23 mouse cellular contexts compared by ENCODE assay signal in genomic region chr4:47427606-47428005, GRCm38 (mm10). TPM values are rescaled to one million over a fixed set of nuclear protein-coding genes. Genes with fewer than 3 reads are reported as not detected.
DNase-seq lines count a peak whose midpoint lies in the region; ATAC-seq and TF ChIP-seq lines count a peak whose summit lies in the region.
"Had no signal": no experiment of that assay in that cellular context is flagged by ENCODE, and none has a peak within 500 bp of the region (broad histone marks: within the 10 kb centered on the region; RNA-seq: fewer than 3 reads in every experiment).

No protein-coding gene starts in this region.

- DNase-seq in heart, adult 11 months = peak; percentile 74
- no peak for DNase-seq in heart, adult 2 months
- no peak for DNase-seq in liver, postnatal 0 days
- no peak for DNase-seq in liver
- DNase-seq in stomach, postnatal 0 days (ENCODE audit: low spot score) = no peak
- DNase-seq: adrenal gland, adult 2 months; adrenal gland, postnatal 10 days; adrenal gland, postnatal 25 days; B cell, adult 2 months; cerebellum, adult 11 months; cerebellum, adult 18-20 months; cerebellum, adult 8-10 months; cerebellum, adult 9-11 months; cerebellum, postnatal 14 days; cerebellum, postnatal 36 days; embryo, embryonic 11 days had no signal

- H3K4me3 ChIP-seq in heart, adult 2 months = no peak overlapping the region
- H3K4me3 ChIP-seq in liver, postnatal 0 days (ENCODE audit: low read depth, low read length) = no peak overlapping the region
- H3K4me3 ChIP-seq in stomach, postnatal 0 days (ENCODE audit: low read depth, low read length) = no peak overlapping the region
- H3K4me3 ChIP-seq: embryonic facial prominence, embryonic 13.5 days; embryonic facial prominence, embryonic 15.5 days; erythroblast, embryonic 14.5 days; forebrain, embryonic 10.5 days; forebrain, embryonic 12.5 days had no signal

- H3K36me3 ChIP-seq in heart, adult 2 months (ENCODE audit: control insufficient read depth, insufficient read depth, low read length) = no peaks in the 10 kb centered on the region
- no peaks in the 10 kb centered on the region for H3K36me3 ChIP-seq in liver, postnatal 0 days (replicated peaks; ENCODE audit: insufficient read depth, low read length)
- H3K36me3 ChIP-seq in stomach, postnatal 0 days (ENCODE audit: control insufficient read depth, insufficient read depth, low read length) = no peaks in the 10 kb centered on the region
- H3K36me3 ChIP-seq: embryonic facial prominence, embryonic 13.5 days; embryonic facial prominence, embryonic 15.5 days; forebrain, embryonic 10.5 days; forebrain, embryonic 12.5 days had no signal

- ATAC-seq in liver, postnatal 0 days = peak; percentile 53
- peak; percentile 51; the same call in 1 of the 2 replicates for ATAC-seq in stomach, postnatal 0 days (ENCODE audit: low FRiP score, low TSS enrichment)
- ATAC-seq: forebrain, embryonic 14.5 days; forebrain, embryonic 16.5 days had no signal

- H3K4me1 ChIP-seq in heart, adult 2 months (ENCODE audit: control insufficient read depth, insufficient read depth, low read length) = no peaks in the 10 kb centered on the region
- no peaks in the 10 kb centered on the region for H3K4me1 ChIP-seq in liver, postnatal 0 days (ENCODE audit: insufficient read depth)
- H3K4me1 ChIP-seq in stomach, postnatal 0 days (replicated peaks; ENCODE audit: control insufficient read depth, insufficient read depth) = no peaks in the 10 kb centered on the region
- H3K4me1 ChIP-seq: embryonic facial prominence, embryonic 13.5 days; embryonic facial prominence, embryonic 15.5 days had no signal

- H3K27me3 ChIP-seq in heart, adult 2 months (ENCODE audit: control insufficient read depth, insufficient read depth, low read length) = no peaks in the 10 kb centered on the region
- no peaks in the 10 kb centered on the region for H3K27me3 ChIP-seq in liver, postnatal 0 days (ENCODE audit: insufficient read depth, low read length)
- no peaks in the 10 kb centered on the region for H3K27me3 ChIP-seq in stomach, postnatal 0 days (ENCODE audit: control insufficient read depth, insufficient read depth, low read length)
- H3K27me3 ChIP-seq: embryonic facial prominence, embryonic 13.5 days; embryonic facial prominence, embryonic 15.5 days had no signal

- TF ChIP-seq POLR2A in heart, adult 2 months (IDR thresholded peaks at IDR 0.05; ENCODE audit: insufficient read depth, low read depth, low read length) = no peak

- intact Hi-C loops in heart, adult 2 months (cut with DNase I) = no loop called here

- TF ChIP-seq CTCF in heart, adult 2 months (IDR thresholded peaks at IDR 0.05) = no peak
- TF ChIP-seq CTCF in liver, postnatal 0 days (IDR thresholded peaks at IDR 0.05; ENCODE audit: low read depth) = no peak
- no peak for TF ChIP-seq CTCF in stomach, postnatal 0 days (IDR thresholded peaks at IDR 0.05; ENCODE audit: low read depth)

- no peak overlapping the region for H3K27ac ChIP-seq in heart, adult 2 months
- no peak overlapping the region for H3K27ac ChIP-seq in liver, postnatal 0 days (ENCODE audit: low read depth)
- no peak overlapping the region for H3K27ac ChIP-seq in stomach, postnatal 0 days (replicated peaks)
- H3K27ac ChIP-seq: embryonic facial prominence, embryonic 13.5 days; embryonic facial prominence, embryonic 15.5 days; forebrain, embryonic 10.5 days; forebrain, embryonic 12.5 days had no signal

- 70% methylated on average over 3 of the region's 3 CpGs for WGBS in heart, adult 2 months
- 47% methylated on average over 3 of the region's 3 CpGs for WGBS in liver, postnatal 0 days (ENCODE audit: insufficient replicate concordance)
- WGBS in stomach, postnatal 0 days = 45% methylated on average over 3 of the region's 3 CpGs

- H3K4me2 ChIP-seq in liver, postnatal 0 days (ENCODE audit: low read depth, low read length) = no peak overlapping the region
- H3K4me2 ChIP-seq in stomach, postnatal 0 days (replicated peaks; ENCODE audit: low read depth) = no peak overlapping the region
- H3K4me2 ChIP-seq: embryonic facial prominence, embryonic 13.5 days; embryonic facial prominence, embryonic 15.5 days; forebrain, embryonic 12.5 days had no signal

- no peak for TF ChIP-seq EP300 in heart, adult 2 months (IDR thresholded peaks at IDR 0.05; ENCODE audit: insufficient read depth, low read depth, low read length)
- TF ChIP-seq EP300 in liver, postnatal 0 days (IDR thresholded peaks at IDR 0.05; ENCODE audit: low read depth) = no peak
- no peak for TF ChIP-seq EP300 in stomach, postnatal 0 days (optimal IDR thresholded peaks at IDR 0.05)

- no peaks in the 10 kb centered on the region for H3K79me2 ChIP-seq in heart, adult 2 months (replicated peaks; ENCODE audit: control insufficient read depth, insufficient read depth, low read length)

- H3K9ac ChIP-seq in heart, adult 2 months (ENCODE audit: low read depth, low read length) = no peak overlapping the region
- no peak overlapping the region for H3K9ac ChIP-seq in liver, postnatal 0 days (replicated peaks)
- no peak overlapping the region for H3K9ac ChIP-seq in stomach, postnatal 0 days (ENCODE audit: low read length)
- H3K9ac ChIP-seq: embryonic facial prominence, embryonic 13.5 days; embryonic facial prominence, embryonic 15.5 days; forebrain, embryonic 12.5 days had no signal

- H3K9me3 ChIP-seq in liver, postnatal 0 days (ENCODE audit: low read length) = no peaks in the 10 kb centered on the region
- H3K9me3 ChIP-seq in stomach, postnatal 0 days (ENCODE audit: control insufficient read depth, low read length) = no peaks in the 10 kb centered on the region
- H3K9me3 ChIP-seq: embryonic facial prominence, embryonic 13.5 days; embryonic facial prominence, embryonic 15.5 days; forebrain, embryonic 10.5 days; forebrain, embryonic 12.5 days had no signal

RNA-seq across cellular contexts. Expression of gene Alg2, which starts 46.5 kb away (rescaled TPM):
- total RNA-seq in heart, adult 2 months (2021) = 1 to 10 TPM; 6.0 to 6.2 TPM
- polyA plus RNA-seq in heart, adult 2 months (2012; rRNA removed) = 6.1 and 9.9 TPM in 2 replicates
- 8.2 and 8.7 TPM in 2 replicates for polyA plus RNA-seq in liver, postnatal 0 days (2015; fragmentation: Nextera tagmentation; extraction: Ambion mirVana)
- polyA plus RNA-seq in stomach, postnatal 0 days (2015; fragmentation: Nextera tagmentation; extraction: Ambion mirVana) = 24.5 and 26.2 TPM in 2 replicates

RNA-seq across cellular contexts. Expression of gene Sec61b, which starts 46.9 kb away (rescaled TPM):
- total RNA-seq in heart, adult 2 months (2021) = 10 to 100 TPM; 19.2 to 21.8 TPM
- polyA plus RNA-seq in heart, adult 2 months (2012; rRNA removed) = 21.3 and 35.6 TPM in 2 replicates
- 181 and 189 TPM in 2 replicates for polyA plus RNA-seq in liver, postnatal 0 days (2015; fragmentation: Nextera tagmentation; extraction: Ambion mirVana)
- 412 and 495 TPM in 2 replicates for polyA plus RNA-seq in stomach, postnatal 0 days (2015; fragmentation: Nextera tagmentation; extraction: Ambion mirVana)
